ENCODE assay signal across 8 mouse cellular contexts in genomic region chr9:77545068-77545421, GRCm38 (mm10). TPM values are rescaled to one million over a fixed set of nuclear protein-coding genes. Genes with fewer than 3 reads are reported as not detected.
DNase-seq lines count a peak whose midpoint lies in the region; ATAC-seq lines count a peak whose summit lies in the region.

No protein-coding gene starts in this region.

- peak overlapping the region; percentile 94 for H3K4me2 ChIP-seq in forebrain, embryonic 11.5 days (ENCODE audit: low read depth, low read length, severe bottlenecking)
- H3K4me2 ChIP-seq in liver, embryonic 12.5 days: peak overlapping the region; percentile 97

- peaks cover 5% of the 10 kb centered on the region; the same call in 1 of the 2 replicates for H3K4me1 ChIP-seq in forebrain, embryonic 11.5 days (replicated peaks; ENCODE audit: control insufficient read depth, insufficient read depth, low read length)
- peaks cover 22% of the 10 kb centered on the region for H3K4me1 ChIP-seq in liver, embryonic 12.5 days

- H3K4me3 ChIP-seq in forebrain, embryonic 11.5 days (ENCODE audit: low read depth, low read length): peak overlapping the region; percentile 69
- peak overlapping the region; percentile 73 for H3K4me3 ChIP-seq in liver, embryonic 12.5 days

- H3K9ac ChIP-seq in forebrain, embryonic 11.5 days (ENCODE audit: low read length): peak overlapping the region; percentile 77
- H3K9ac ChIP-seq in liver, embryonic 12.5 days: peak overlapping the region; percentile 75

- no peaks in the 10 kb centered on the region for H3K9me3 ChIP-seq in forebrain, embryonic 11.5 days (ENCODE audit: control insufficient read depth, low read length)
- H3K9me3 ChIP-seq in liver, embryonic 12.5 days (replicated peaks): no peaks in the 10 kb centered on the region

- H3K36me3 ChIP-seq in forebrain, embryonic 11.5 days (ENCODE audit: control insufficient read depth, insufficient read depth, low read length): no peaks in the 10 kb centered on the region
- H3K36me3 ChIP-seq in liver, embryonic 12.5 days: no peaks in the 10 kb centered on the region

- no peaks in the 10 kb centered on the region for H3K27me3 ChIP-seq in forebrain, embryonic 11.5 days (ENCODE audit: control insufficient read depth, insufficient read depth, low read length)
- peaks cover 24% of the 10 kb centered on the region for H3K27me3 ChIP-seq in liver, embryonic 12.5 days (replicated peaks)

- no peak for DNase-seq in frontal cortex, postnatal 14 days (ENCODE audit: low spot score in 2 of 2)
- DNase-seq in 3T3-L1 (ENCODE audit: low read depth, low spot score): peak; percentile 50
- DNase-seq in forebrain, embryonic 11.5 days (ENCODE audit: low spot score): no peak
- DNase-seq in urinary bladder, adult 2 months (ENCODE audit: low spot score): no peak
- no peak for DNase-seq in spleen, adult 18-20 months
- no peak for DNase-seq in cerebellum, postnatal 36 days

- under 1% methylated on average over 17 of the region's 17 CpGs for WGBS in forebrain, embryonic 11.5 days
- 1% methylated on average over 17 of the region's 17 CpGs for WGBS in liver, embryonic 12.5 days (ENCODE audit: insufficient replicate concordance)

- peak; percentile 32; the same call in 1 of the 2 replicates for ATAC-seq in frontal cortex, adult (ENCODE audit: low TSS enrichment)
- ATAC-seq in forebrain, embryonic 11.5 days (replicated peaks; ENCODE audit: low FRiP score): peak; percentile 49
- ATAC-seq in liver, embryonic 12.5 days: no peak

- peak overlapping the region; percentile 53; the same call in 1 of the 2 replicates for H3K27ac ChIP-seq in forebrain, embryonic 11.5 days (ENCODE audit: low read depth, low read length)
- H3K27ac ChIP-seq in liver, embryonic 12.5 days: no peak overlapping the region

RNA-seq across cellular contexts. Expression of gene Lrrc1, which starts 0.4 kb away (rescaled TPM):
- polyA plus RNA-seq in forebrain, embryonic 11.5 days (2014; fragmentation: Nextera tagmentation; extraction: Ambion mirVana): 20.8 and 22.9 TPM in 2 replicates
- 4.0 and 4.4 TPM in 2 replicates for polyA plus RNA-seq in liver, embryonic 12.5 days (2016; fragmentation: Nextera tagmentation; extraction: Ambion mirVana)
- 31.3 and 33.2 TPM in 2 replicates for polyA plus RNA-seq in urinary bladder, adult 2 months (2012; rRNA removed)
